Mouse (Mus musculus): ENCODE results near the gene Tlr12.
"Not testable (repeated sequence)": the region's sequence is repeated elsewhere in the genome, so short reads cannot be mapped to it uniquely, and the experiment has no call there.

The Tlr12 gene

DNA sequence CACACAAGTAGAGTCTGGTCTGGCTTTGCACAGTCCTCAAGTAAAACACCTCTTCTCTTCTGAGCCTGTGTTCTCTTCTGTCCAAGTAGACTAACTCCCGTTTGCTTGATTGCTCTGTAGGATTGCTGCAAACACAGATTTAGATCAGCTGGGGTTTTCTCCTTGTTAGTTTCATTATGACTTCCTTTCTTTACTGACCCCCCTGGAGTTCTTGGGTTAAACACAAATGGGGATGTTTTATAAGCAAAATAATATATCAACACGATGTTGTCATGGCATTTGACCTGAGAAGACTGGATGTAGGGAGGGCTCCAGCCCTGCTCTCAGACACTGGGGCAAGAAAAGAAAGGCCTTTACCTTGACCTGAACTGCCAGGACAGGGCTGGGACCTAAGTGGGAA, 544 bp upstream of the Tlr12 start:
- peak; percentile 68 for DNase-seq (ENCODE audit: low read depth, low spot score)

DNA sequence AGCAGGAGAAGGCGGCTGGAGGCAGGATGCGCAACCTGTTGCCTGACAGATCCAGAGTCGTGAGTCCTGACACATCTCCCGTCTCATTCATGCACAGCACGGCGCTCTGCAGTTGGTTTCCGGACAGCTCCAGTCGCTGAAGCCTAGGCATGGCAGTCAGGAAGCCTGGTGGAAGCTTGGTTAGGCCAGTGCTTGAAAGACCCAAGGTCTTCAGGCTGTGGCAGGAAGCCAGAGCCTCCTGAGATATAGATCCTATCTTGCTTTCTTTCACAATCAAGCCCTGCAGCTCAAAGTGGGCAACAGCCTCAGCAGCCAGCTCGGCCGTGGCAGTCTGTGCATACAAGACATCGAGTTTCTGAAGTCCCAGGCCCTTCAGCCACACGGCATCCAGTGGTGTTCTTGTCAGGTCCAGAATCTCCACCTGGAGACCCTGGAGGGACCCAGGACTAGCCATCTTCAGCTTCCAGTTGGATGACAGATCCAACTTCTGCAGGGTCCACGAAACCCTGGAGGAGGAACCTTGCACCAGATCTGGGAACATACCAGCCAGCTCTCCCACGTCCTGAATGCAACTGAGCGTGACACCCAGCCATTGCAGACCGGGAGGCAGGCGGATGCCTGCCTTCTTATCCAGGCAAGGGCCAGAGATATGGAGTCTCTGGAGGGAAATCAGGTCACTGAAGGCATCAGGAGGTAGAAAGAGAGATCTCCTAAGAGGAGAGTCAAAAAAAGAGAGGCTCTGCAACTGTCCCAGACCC, 877 bp downstream of the Tlr12 start:
- no peak for DNase-seq (ENCODE audit: low read depth, low spot score)

DNA sequence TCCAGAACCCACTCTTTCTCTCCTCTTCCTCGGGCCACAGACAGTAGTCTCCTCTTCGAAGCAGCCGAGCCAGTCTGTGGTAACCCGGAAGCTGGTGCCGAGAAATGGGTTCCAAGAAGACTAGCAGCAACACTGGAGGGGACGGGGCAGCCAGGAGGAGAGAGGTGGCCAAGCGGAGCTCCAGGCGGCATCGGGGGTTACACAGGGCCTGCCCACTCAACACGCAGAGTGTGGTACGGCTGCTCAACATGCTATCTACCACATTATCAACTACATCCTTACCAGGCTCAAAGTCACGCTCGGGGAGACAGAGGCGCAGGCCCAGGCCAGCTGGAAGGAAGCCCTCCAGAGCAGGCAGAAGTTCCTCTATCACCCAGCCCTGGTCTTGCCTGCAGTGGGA, 2.7 kb downstream of the Tlr12 start:
- no peak for DNase-seq (ENCODE audit: low read depth, low spot score)

DNA sequence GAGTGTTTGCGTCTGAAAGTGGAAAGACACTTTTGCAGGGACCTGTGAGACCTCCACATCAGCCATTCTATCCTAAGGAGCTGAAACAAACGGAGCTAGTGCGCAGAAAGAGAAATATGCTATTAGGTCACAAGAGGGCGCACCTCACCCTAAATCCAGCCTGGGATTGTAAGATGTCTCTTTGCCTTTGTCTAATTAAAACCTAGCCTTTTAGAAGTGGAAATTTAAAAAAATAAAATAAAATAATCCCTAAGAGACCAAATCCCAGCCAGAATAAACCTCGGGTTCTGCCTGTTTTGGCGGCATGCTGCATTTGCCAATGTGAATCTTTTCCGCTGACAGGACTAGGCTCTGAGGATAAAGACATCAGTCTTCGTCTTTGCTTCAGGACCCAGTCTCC, 5.1 kb downstream of the Tlr12 start:
- DNase-seq (ENCODE audit: low read depth, low spot score), result peak; percentile 73

DNA sequence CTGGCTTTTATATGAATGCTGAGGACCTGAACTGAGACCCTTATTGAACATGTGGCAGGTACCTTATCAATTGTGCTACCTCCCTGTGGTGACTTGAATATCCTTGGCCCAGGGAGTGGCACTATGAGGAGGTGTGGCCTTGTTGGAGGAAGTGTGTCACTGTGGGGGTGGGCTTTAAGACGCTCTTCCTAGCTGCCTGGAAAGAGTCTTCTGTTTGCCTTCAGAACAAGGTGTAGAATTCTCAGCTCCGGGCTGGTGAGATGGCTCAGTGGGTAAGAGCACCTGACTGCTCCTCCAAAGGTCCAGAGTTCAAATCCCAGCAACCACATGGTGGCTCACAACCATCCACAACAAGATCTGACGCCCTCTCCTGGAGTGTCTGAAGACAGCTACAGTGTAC, 6.7 kb downstream of the Tlr12 start:
- DNase-seq (ENCODE audit: low read depth, low spot score), result not testable (repeated sequence)

DNA sequence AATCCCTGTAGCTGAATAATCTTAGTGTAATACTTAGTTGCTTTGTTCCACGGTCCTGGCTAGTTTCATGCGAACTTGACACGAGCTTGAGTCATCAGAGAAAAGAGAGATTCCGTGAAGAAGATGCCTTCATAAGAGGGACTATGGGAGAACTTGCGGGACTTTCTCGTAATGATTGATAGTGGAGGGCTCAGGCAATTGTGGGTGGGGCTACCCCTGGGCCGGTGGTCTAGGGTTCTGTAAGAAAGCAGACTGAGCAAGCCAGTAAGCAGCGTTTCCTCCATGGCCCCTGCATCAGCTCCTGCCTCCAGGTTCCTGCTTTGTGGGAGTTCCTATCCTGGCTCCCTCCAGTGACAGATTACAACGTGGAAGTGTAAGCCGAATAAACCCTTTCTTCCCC, 7.7 kb downstream of the Tlr12 start:
- no peak for DNase-seq (ENCODE audit: low read depth, low spot score)

DNA sequence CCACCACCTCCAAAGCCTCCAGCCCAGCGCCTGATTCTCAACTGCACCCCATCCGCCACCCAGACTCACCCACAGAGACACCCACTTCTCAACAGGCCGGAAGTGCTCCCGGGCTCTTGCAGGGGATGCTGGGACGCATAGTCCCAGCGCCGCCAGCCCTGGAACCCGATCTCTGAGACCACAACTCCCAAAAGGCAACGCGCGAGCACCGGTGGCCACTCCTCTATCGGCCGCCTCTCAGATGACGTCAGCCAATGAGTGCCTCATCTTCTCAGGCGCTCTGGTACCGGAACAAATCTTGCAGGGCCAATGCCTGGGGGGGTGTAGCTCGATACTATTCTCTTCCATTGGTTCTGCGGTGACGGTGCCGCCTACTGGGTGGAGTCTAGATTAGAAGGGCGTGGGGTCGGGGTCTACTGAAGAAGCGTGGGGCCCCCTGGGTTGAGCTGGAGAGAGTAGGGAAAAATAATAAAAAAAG, 8.5 kb downstream of the Tlr12 start, which contains the start of gene Zscan20:
TSS of gene Zscan20 (minus strand) at position 174 of the 478 bp plus-strand sequence.
- peak; percentile 98 for DNase-seq (ENCODE audit: low read depth, low spot score)

DNA sequence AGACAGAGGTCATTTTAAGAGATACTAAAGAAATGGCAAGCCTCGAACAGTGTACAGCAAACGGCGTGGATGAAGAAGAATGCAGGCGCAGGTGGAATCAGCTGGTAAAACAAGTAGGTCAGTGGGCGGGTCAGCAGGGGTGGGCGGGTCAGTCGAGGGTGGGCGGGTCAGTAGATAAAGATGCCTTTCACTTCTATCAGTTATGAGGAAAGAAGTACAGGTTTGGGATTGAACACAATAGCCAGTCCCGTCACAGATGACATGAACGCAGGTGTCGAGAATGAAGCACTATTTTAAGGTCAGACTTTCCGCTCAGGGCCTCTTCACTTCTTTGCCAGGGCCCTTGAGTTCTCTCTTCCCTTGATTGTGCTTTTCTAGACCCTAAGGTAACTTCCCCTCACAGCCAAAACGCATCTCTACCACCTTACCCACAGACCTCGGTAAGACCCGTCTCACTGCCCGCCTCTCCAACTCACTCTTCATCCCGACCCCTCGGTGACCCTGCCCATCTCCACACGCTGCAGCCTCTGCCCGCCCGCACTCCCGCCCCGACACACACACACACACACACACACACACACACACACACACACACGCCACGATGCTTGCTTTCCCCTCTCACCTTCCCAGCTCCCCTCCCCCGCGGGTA, 9.0 kb downstream of the Tlr12 start:
- no peak for DNase-seq (ENCODE audit: low read depth, low spot score)

DNA sequence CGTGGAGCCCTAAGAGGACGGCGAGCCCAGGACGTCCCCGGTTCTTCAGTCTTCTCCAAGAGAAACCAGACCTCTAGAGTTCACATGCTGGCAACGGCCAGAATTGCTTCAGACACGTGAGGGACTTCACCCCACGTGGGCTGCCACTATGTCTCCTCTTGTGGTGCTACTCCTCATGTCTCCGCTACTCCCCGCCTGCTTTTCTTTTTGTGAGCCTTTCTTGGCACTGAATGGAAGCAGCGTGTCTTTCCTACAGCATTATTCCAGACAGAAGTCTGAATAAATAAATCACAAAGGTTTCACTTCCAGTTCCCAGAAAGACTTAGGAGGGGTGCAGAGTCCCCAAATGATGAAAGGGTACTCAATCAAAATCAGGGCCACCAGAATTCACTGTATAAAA, 10.8 kb downstream of the Tlr12 start:
- DNase-seq (ENCODE audit: low read depth, low spot score), result no peak

DNA sequence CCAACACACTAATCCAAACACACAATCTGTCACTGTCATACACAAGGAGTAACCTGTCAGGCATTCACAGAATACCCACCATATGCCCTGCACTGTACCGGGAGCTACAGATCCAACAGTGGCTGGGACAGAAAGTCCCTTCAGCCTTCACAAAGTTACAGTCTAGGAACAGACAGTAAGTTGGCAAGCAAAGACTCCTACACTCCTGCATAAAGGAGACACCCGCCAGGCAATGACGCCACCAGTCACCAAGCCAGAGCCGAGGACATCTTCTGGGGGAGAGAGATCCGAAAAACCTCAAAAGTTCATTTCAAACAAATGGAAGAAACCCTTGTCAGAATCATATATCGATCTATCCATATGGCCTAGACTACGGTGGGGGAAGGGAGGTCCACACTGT, 11.8 kb downstream of the Tlr12 start:
- DNase-seq (ENCODE audit: low read depth, low spot score), result no peak

DNA sequence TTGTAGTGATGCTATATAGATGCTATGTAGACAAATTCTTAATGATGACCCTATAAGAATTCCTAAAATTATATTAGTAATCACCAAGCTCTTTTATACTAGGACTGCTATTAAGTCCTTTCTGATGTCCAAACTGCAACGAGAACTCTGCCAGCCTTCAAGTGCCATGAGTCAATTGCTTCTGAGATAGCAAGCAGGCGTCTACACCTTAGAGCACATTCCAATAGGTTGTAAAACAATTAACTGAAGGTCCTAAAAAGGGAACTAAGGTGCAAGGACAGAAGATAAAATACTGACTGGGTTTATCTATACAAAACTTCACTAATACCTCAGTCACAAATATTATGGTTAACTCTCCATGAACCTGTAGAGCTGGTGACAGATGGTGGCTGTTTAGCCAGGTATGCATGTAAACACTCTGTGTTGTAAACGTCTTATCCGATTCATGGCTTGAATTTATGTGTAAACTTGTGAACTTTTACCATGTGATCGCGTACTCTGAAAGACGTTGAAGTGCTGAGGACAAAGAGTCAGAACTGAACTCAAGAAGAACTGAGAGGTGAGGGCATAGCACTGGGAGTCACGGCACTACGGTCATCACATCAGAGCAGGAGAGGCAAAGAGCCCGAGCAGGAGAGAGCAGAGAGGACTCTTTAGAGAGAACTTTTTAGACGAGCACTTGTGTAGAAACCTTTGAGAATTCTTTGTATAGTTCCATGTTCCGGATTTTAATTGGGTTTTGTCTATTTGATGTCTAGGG, 20.4 kb downstream of the Tlr12 start:
- no peak for DNase-seq (ENCODE audit: low read depth, low spot score)

DNA sequence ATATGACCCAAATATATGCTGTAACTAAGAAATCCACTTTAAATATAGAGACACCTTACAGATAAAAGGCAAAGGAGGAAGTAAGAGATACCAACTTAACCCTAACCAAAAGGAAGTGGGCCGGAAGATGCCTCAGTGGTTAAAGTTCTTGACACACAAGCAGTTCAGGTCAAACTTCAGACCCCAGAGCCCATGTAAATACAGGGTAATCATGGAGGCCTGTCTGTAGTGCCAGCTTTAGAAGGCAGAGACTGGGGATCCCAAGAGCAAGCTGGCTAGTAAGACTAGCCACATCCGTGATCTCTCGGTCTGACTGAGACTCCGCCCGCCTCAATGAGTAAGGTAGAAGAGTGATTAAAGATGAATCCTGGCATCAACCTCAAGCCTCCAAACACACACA, 24.4 kb downstream of the Tlr12 start:
- peak; percentile 53 for DNase-seq (ENCODE audit: low read depth, low spot score)

DNA sequence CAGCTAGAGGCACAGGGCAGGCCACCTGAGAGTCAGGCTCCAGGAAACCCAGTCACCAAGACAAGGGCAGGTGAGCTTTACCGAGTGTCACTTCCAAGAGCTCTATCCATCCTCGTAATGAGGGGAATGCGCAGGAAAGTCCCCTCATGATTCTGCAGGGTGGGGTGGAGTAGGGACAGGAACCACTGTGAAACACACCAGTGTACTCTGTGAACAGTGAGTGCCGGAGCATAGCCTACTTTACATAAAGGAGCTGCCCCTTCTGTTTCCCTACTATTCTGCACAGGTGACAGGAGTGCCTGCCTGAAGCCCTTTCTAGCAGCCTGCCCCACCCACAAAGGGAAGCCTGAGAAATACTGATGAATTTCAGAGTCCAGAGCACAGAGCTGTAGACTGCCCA, 25.1 kb downstream of the Tlr12 start:
- DNase-seq (ENCODE audit: low read depth, low spot score), result peak; percentile 43

DNA sequence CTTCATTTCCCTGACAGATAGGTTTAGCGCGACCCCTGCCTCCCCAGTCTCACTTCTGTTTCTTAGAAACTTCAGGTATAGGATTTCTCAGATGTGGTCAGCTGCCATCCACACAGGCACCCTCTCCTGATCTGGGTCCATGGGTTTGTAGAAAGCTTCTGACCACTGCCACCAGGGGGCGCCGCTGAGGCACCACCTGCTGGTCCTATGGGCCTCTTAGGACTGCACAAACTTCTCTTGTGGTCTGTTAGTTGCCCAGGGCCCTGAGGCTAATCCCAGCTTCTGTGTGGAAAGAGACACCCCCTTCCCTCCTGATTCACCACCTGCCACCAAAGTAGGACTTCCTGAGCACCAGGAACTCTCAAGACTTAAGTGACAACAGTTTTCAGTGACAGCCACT, 39.2 kb downstream of the Tlr12 start:
- DNase-seq (ENCODE audit: low read depth, low spot score), result peak; percentile 52

DNA sequence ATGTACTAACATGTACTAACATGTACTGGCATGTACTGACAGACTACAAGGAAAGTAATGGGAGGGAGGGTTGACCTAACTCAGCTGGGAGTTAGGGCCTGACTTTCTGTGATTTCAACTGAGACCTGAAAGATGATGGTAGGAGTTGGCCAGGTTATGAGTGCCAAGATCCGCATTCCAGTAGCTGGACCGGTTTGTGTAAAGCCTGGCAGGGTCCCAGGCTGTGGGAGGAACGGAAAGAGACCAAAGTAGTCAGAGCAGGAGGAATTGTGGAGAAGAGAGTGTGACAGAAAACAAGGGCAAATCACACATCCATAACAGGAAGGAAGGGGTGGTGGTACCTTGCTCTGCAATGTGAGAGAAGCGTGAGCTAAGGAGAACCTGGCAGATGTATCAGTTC, 42.6 kb downstream of the Tlr12 start:
- DNase-seq (ENCODE audit: low read depth, low spot score), result no peak

Measured in A20 (cell line).